Mouse (Mus musculus) embryonic facial prominence, embryonic 11.5 days (tissue): ENCODE measurements at regions not wholly inside any gene's neighbourhood (a gene's known extent, or its start where the extent isn't known, plus 50 kb on each side); places are given as distances from the start of the nearest gene placed in this dataset.

Source experiments
- ATAC-seq: fragments of 200-750 bp; cut with Nextera tagmentation; replicated peaks from 2 replicates; pipeline ENCODE4 v1.8.0; 2017; ENCODE audit warnings: low read depth; ENCODE audit not compliant: insufficient number of reproducible peaks, low FRiP score, low TSS enrichment
- DNase-seq: peaks from one replicate; pipeline ENCODE4 v3.0.0-alpha.2; 2015; ENCODE audit warnings: low spot score
- H3K27ac ChIP-seq: fragments of 300-500 bp; sonication (generic); replicated peaks from 2 replicates; pipeline ENCODE4 v1.5.1; 2014; ENCODE audit warnings: mild to moderate bottlenecking, low read depth, low read length, control low read depth
- H3K27me3 ChIP-seq: fragments of 300-500 bp; sonication (generic); 2 replicates; pipeline ENCODE4 v1.6.1; 2014; ENCODE audit warnings: mild to moderate bottlenecking, low read length, moderate library complexity, mixed read lengths; ENCODE audit not compliant: control insufficient read depth, insufficient read depth
- H3K36me3 ChIP-seq: fragments of 300-500 bp; sonication (generic); replicated peaks from 2 replicates; pipeline ENCODE4 v1.6.1; 2014; ENCODE audit warnings: low read depth, mild to moderate bottlenecking, low read length, moderate library complexity, mixed read lengths; ENCODE audit not compliant: control insufficient read depth, insufficient read depth
- H3K4me1 ChIP-seq: fragments of 300-500 bp; sonication (generic); 2 replicates; pipeline ENCODE4 v1.6.1; 2014; ENCODE audit warnings: low read length, mixed read lengths; ENCODE audit not compliant: control insufficient read depth, insufficient read depth
- H3K4me2 ChIP-seq: fragments of 300-500 bp; sonication (generic); 2 replicates; pipeline ENCODE4 v1.6.1; 2014; ENCODE audit warnings: low read depth, mild to moderate bottlenecking, control low read depth, low read length, moderate library complexity
- H3K4me3 ChIP-seq: fragments of 300-500 bp; sonication (generic); 2 replicates; pipeline ENCODE4 v1.5.1; 2014; ENCODE audit warnings: low read depth, low read length, control low read depth
- H3K9ac ChIP-seq: fragments of 300-500 bp; sonication (generic); replicated peaks from 2 replicates; pipeline ENCODE4 v1.6.1; 2014; ENCODE audit warnings: mild to moderate bottlenecking, control low read depth, low read length
- H3K9me3 ChIP-seq: fragments of 300-500 bp; sonication (generic); replicated peaks from 2 replicates; pipeline ENCODE4 v1.6.1; 2016; ENCODE audit warnings: mild to moderate bottlenecking, low read length, inconsistent platforms, mixed read lengths; ENCODE audit not compliant: control insufficient read depth
- WGBS: fragments of 180-500 bp; shearing (Covaris S2); extraction: QIAGEN DNeasy Blood & Tissue Kit; methylation state at CpG from one replicate; pipeline ENCODE4 v1.1.7; 2014; 5-methylcytosine and 5-hydroxymethylcytosine counted together

DNA sequence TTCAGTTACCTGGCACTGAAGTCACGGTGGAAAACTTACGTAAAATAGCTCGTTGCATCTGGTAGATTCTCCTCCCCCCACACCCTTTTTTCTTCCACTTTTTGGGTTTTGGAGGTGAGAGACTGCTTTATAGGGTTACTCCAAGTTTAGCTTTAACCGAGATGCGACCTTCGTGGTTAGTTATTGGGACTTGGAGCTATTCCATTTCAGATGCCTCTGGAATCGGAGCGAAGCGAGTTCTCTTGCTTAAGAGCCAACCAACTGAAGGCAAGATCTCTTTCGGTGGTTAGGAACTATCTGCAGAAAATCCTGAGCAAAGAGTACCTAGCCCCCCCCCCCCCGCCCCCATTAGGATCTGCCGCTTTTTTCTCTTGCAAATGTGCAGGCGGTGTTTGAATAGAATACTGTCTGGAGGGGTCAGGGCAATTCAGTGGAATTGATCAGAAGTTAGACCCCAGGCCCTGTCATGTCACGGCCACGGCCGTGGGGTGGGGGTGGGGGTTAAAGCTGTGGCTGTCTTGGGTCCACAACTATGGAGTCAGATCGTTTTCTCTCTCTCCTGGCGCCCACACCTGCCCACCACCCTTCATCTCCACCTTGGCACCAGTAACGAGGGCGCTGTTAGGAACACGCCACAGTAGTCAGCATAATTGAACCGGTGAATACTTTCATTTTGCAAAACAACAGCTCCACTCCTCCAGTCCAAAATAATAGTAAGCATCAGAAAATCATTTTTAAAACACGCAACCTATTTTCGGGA lies 229.6 kb downstream of the Mef2c start:
- 2% methylated on average over 23 of the region's 24 CpGs for WGBS
- Histone ChIP-seq H3K4me2 (peak overlapping the region; percentile 21), H3K27me3 (peaks cover 25% of the 10 kb centered on the region), H3K9ac (peak overlapping the region; percentile 45), H3K4me3 (peak overlapping the region; percentile 33), H3K27ac (peak overlapping the region; percentile 28; the same call in 1 of the 2 replicates), H3K9me3 (no peaks in the 10 kb centered on the region), H3K4me1 (no peaks in the 10 kb centered on the region), H3K36me3 (no peaks in the 10 kb centered on the region)
- ATAC-seq (no peak), DNase-seq (peak; percentile 23)

GRCm38 (mm10) chr13:83733991-83734610 lies 230.3 kb downstream of the Mef2c start:
- no peaks in the 10 kb centered on the region for H3K36me3 ChIP-seq
- H3K4me1 ChIP-seq = no peaks in the 10 kb centered on the region
- H3K27ac ChIP-seq = no peak overlapping the region; the same call in 1 of the 2 replicates
- H3K4me3 ChIP-seq = peak overlapping the region; percentile 33
- no peak overlapping the region for H3K9ac ChIP-seq
- no peaks in the 10 kb centered on the region for H3K9me3 ChIP-seq
- no peak for ATAC-seq
- peak; percentile 2 for DNase-seq
- H3K4me2 ChIP-seq = no peak overlapping the region
- H3K27me3 ChIP-seq = peaks cover 21% of the 10 kb centered on the region
- WGBS = 0% methylated on average over 1 of the region's 1 CpGs

GRCm38 (mm10) chr13:83734656-83735055 lies 230.8 kb downstream of the Mef2c start:
- H3K4me2 ChIP-seq = no peak overlapping the region
- DNase-seq (peak; percentile 0), ATAC-seq (no peak)
- H3K9me3 ChIP-seq = no peaks in the 10 kb centered on the region
- H3K4me3 ChIP-seq = no peak overlapping the region
- H3K9ac ChIP-seq = no peak overlapping the region
- 17% methylated on average over 1 of the region's 1 CpGs for WGBS
- H3K27ac ChIP-seq = no peak overlapping the region
- peaks cover 22% of the 10 kb centered on the region for H3K27me3 ChIP-seq
- no peaks in the 10 kb centered on the region for H3K4me1 ChIP-seq
- H3K36me3 ChIP-seq = no peaks in the 10 kb centered on the region

DNA sequence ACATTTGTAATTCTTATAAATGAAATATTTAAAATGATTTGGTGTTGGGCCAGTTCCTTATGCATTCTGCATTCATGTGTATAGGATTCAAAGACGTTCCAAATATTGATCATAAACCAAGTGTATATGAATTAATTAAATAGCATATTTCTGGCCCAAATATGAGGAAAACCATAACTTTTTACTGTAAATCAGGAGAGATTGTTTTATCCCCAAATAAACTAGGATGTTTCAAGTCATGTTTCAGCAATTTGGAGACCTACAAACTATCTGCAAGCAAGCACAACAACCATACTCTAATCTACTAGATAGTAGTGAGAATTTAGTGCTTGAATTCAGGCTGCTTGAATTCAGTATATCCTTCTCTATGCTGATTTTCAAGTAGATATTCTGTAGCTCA lies 231.3 kb downstream of the Mef2c start:
- H3K4me1 ChIP-seq = no peaks in the 10 kb centered on the region

GRCm38 (mm10) chr13:83735631-83736475 lies 232.0 kb downstream of the Mef2c start:
- no peak overlapping the region for H3K4me3 ChIP-seq
- no peaks in the 10 kb centered on the region for H3K36me3 ChIP-seq
- H3K27ac ChIP-seq = no peak overlapping the region
- ATAC-seq (no peak), DNase-seq (peak; percentile 3)
- H3K9ac ChIP-seq = no peak overlapping the region
- no peaks in the 10 kb centered on the region for H3K9me3 ChIP-seq
- WGBS = 49% methylated on average over 10 of the region's 10 CpGs
- no peak overlapping the region for H3K4me2 ChIP-seq
- H3K4me1 ChIP-seq = no peaks in the 10 kb centered on the region
- H3K27me3 ChIP-seq = peaks cover 24% of the 10 kb centered on the region

More for the DNA sequence above, 231.3 kb downstream of the Mef2c start:
- Histone ChIP-seq H3K27ac (no peak overlapping the region), H3K36me3 (no peaks in the 10 kb centered on the region), H3K9me3 (no peaks in the 10 kb centered on the region), H3K27me3 (peaks cover 24% of the 10 kb centered on the region), H3K4me3 (no peak overlapping the region), H3K4me2 (no peak overlapping the region), H3K9ac (no peak overlapping the region)
- ATAC-seq (no peak), DNase-seq (peak; percentile 0)
- 63% methylated on average over 1 of the region's 1 CpGs for WGBS

- Histone ChIP-seq H3K9ac (peak overlapping the region; percentile 35), H3K9me3 (no peaks in the 10 kb centered on the region), H3K4me3 (peak overlapping the region; percentile 22), H3K36me3 (no peaks in the 10 kb centered on the region), H3K27ac (0 out of 2 replicates have a peak overlapping the region, but pooled peaks have one; percentile 44), H3K4me1 (no peaks in the 10 kb centered on the region), H3K27me3 (peaks cover 23% of the 10 kb centered on the region), H3K4me2 (peak overlapping the region; percentile 29)
- no peak for DNase-seq
- WGBS = 6% methylated on average over 9 of the region's 9 CpGs
- ATAC-seq = no peak
Measured at GRCm38 (mm10) chr13:83737031-83737825, 233.4 kb downstream of the Mef2c start.

DNA sequence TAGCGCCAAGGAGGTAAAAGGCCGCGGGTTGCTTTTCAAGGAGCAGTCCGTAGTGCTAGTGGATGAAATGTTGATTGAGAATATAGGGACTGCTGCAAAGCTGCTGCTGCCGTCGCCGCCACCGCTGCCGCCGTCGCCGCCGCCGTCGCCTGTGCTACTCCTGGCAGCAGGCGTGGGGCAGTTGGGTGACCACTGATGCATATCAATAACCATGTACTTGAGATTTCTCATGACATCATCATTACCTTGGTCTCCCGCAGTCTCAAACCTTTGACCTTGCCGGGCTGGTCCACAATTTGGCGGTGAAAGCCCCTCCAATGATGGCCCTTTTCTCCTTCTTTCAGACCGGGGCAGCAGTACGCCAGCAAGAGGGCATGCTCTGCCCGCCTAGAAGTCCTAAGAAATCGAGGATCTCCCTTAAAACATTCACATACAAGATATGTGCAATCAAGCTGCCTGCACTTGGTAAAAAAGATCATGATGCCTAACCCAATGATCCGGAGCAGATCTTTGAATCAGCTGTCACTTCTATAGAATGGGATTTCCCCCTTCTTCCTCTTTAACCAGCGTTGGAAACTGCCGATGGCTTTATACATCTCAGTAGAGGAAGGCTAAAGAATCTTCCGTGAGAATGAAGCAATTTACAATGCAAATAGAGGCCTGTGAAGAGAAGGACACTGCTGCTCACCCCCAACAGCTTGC lies 234.1 kb downstream of the Mef2c start:
- under 1% methylated on average over 27 of the region's 27 CpGs for WGBS
- H3K4me1 ChIP-seq = no peaks in the 10 kb centered on the region
- H3K9me3 ChIP-seq = no peaks in the 10 kb centered on the region
- H3K27ac ChIP-seq = 0 out of 2 replicates have a peak overlapping the region, but pooled peaks have one; percentile 44
- H3K36me3 ChIP-seq = no peaks in the 10 kb centered on the region
- DNase-seq (peak; percentile 48), ATAC-seq (no peak)
- peaks cover 19% of the 10 kb centered on the region for H3K27me3 ChIP-seq
- peak overlapping the region; percentile 35 for H3K9ac ChIP-seq
- peak overlapping the region; percentile 29 for H3K4me2 ChIP-seq
- peak overlapping the region; percentile 22 for H3K4me3 ChIP-seq
